Mouse (Mus musculus) liver, embryonic 12.5 days (tissue): ENCODE data around the gene Srp14. TPM values are rescaled to one million over a fixed set of nuclear protein-coding genes. Genes with fewer than 3 reads are reported as not detected.

Experiments
- ATAC-seq: fragments of 200-750 bp; cut with Nextera tagmentation; 2 replicates; pipeline ENCODE4 v1.8.0; 2017; ENCODE audit warnings: moderate number of reproducible peaks, mild to moderate bottlenecking, moderate library complexity
- H3K27ac ChIP-seq: fragments of 300-500 bp; sonication (generic); 2 replicates; pipeline ENCODE4 v1.5.1; 2016; ENCODE audit warnings: mild to moderate bottlenecking
- H3K27me3 ChIP-seq: fragments of 300-500 bp; sonication (generic); replicated peaks from 2 replicates; pipeline ENCODE4 v1.6.1; 2016; ENCODE audit warnings: mild to moderate bottlenecking, moderate library complexity
- H3K36me3 ChIP-seq: fragments of 300-500 bp; sonication (generic); 2 replicates; pipeline ENCODE4 v1.6.1; 2016; ENCODE audit warnings: mild to moderate bottlenecking, moderate library complexity
- H3K4me1 ChIP-seq: fragments of 300-500 bp; sonication (generic); 2 replicates; pipeline ENCODE4 v1.6.1; 2016
- H3K4me2 ChIP-seq: fragments of 300-500 bp; sonication (generic); 2 replicates; pipeline ENCODE4 v1.6.1; 2016; ENCODE audit warnings: mild to moderate bottlenecking, moderate library complexity
- H3K4me3 ChIP-seq: fragments of 300-500 bp; sonication (generic); 2 replicates; pipeline ENCODE4 v1.5.1; 2016; ENCODE audit warnings: mild to moderate bottlenecking, moderate library complexity
- H3K9ac ChIP-seq: fragments of 300-500 bp; sonication (generic); 2 replicates; pipeline ENCODE4 v1.6.1; 2016; ENCODE audit warnings: mild to moderate bottlenecking, moderate library complexity
- H3K9me3 ChIP-seq: fragments of 300-500 bp; sonication (generic); replicated peaks from 2 replicates; pipeline ENCODE4 v1.6.1; 2016; ENCODE audit warnings: mild to moderate bottlenecking, moderate library complexity
- WGBS: fragments of 180-500 bp; shearing (Covaris S2); methylation state at CpG from one replicate; pipeline ENCODE4 v1.1.7; 2016; ENCODE audit not compliant: insufficient replicate concordance; 5-methylcytosine and 5-hydroxymethylcytosine counted together
- polyA plus RNA-seq: library from polyadenylated mRNA; unstranded; fragments of >200 nt; fragmentation: Nextera tagmentation; extraction: Ambion mirVana; gene quantifications from 2 replicates; pipeline ENCODE4 v1.2.1, GENCODE M21; 2016

The Srp14 gene
- polyA plus RNA-seq: 130 TPM in 2 replicates

GRCm38 (mm10) chr2:118479550-118479909 lies at the start of gene Srp14:
Gene Srp14, minus strand, starts transcription at chr2:118479711.
- H3K4me1 ChIP-seq: peaks cover 31% of the 10 kb centered on the region
- H3K9me3 ChIP-seq: no peaks in the 10 kb centered on the region
- WGBS: under 1% methylated on average over 35 of the region's 35 CpGs
- H3K9ac ChIP-seq: peak within 1 kb of the TSS; percentile 91
- peak within 1 kb of the TSS; percentile 88 for H3K4me2 ChIP-seq
- peaks cover 34% of the 10 kb centered on the region for H3K36me3 ChIP-seq
- H3K27ac ChIP-seq: peak within 1 kb of the TSS; percentile 90
- 0 out of 2 replicates have a peak, but pooled peaks cover 3% of the 10 kb centered on the region for H3K27me3 ChIP-seq
- ATAC-seq: peak; percentile 92
- peak within 1 kb of the TSS; percentile 88 for H3K4me3 ChIP-seq

DNA sequence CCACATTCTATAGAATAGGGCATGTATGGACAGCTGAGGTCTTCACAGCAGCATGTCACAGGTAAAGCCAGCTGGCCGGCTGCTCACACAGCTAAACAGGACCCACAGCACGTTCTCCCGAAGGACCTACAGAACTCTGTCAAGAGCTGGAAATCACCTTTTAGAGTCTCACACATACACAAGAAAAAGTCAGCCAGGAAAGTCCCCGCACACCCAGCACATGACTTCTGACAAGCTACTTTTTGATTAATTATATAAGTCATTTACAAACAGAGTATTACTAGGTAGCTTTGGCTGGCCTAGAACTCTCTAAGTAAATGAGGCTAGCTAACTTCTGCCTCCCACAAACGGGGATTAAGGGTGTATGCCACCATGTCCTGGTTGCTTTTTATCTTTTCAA lies 47.0 kb upstream of the Srp14 start:
- Histone ChIP-seq H3K27ac (no peak overlapping the region), H3K9ac (no peak overlapping the region), H3K27me3 (no peaks in the 10 kb centered on the region), H3K4me2 (no peak overlapping the region), H3K36me3 (no peaks in the 10 kb centered on the region), H3K4me3 (no peak overlapping the region), H3K9me3 (no peaks in the 10 kb centered on the region), H3K4me1 (peaks cover 32% of the 10 kb centered on the region)
- 75% methylated on average over 5 of the region's 5 CpGs for WGBS
- no peak for ATAC-seq

GRCm38 (mm10) chr2:118524811-118525210 lies 45.3 kb upstream of the Srp14 start:
- WGBS: 59% methylated on average over 3 of the region's 3 CpGs
- ATAC-seq: no peak
- Histone ChIP-seq H3K4me2 (no peak overlapping the region), H3K4me1 (peaks cover 35% of the 10 kb centered on the region), H3K27ac (no peak overlapping the region), H3K27me3 (no peaks in the 10 kb centered on the region), H3K36me3 (no peaks in the 10 kb centered on the region), H3K9me3 (no peaks in the 10 kb centered on the region), H3K9ac (no peak overlapping the region), H3K4me3 (no peak overlapping the region)

- WGBS: 47% methylated on average over 5 of the region's 5 CpGs
- H3K4me3 ChIP-seq: no peak overlapping the region
Observed at GRCm38 (mm10) chr2:118523163-118523730, 43.7 kb upstream of the Srp14 start.

GRCm38 (mm10) chr2:118522265-118522664 lies 42.8 kb upstream of the Srp14 start:
- Histone ChIP-seq H3K27ac (0 out of 2 replicates have a peak overlapping the region, but pooled peaks have one; percentile 51), H3K36me3 (no peaks in the 10 kb centered on the region)

More at GRCm38 (mm10) chr2:118523163-118523730, 43.7 kb upstream of the Srp14 start:
- no peaks in the 10 kb centered on the region for H3K36me3 ChIP-seq
- H3K9ac ChIP-seq: no peak overlapping the region
- H3K9me3 ChIP-seq: no peaks in the 10 kb centered on the region
- ATAC-seq: no peak
- peaks cover 30% of the 10 kb centered on the region for H3K4me1 ChIP-seq
- no peaks in the 10 kb centered on the region for H3K27me3 ChIP-seq
- no peak overlapping the region for H3K27ac ChIP-seq
- H3K4me2 ChIP-seq: no peak overlapping the region

DNA sequence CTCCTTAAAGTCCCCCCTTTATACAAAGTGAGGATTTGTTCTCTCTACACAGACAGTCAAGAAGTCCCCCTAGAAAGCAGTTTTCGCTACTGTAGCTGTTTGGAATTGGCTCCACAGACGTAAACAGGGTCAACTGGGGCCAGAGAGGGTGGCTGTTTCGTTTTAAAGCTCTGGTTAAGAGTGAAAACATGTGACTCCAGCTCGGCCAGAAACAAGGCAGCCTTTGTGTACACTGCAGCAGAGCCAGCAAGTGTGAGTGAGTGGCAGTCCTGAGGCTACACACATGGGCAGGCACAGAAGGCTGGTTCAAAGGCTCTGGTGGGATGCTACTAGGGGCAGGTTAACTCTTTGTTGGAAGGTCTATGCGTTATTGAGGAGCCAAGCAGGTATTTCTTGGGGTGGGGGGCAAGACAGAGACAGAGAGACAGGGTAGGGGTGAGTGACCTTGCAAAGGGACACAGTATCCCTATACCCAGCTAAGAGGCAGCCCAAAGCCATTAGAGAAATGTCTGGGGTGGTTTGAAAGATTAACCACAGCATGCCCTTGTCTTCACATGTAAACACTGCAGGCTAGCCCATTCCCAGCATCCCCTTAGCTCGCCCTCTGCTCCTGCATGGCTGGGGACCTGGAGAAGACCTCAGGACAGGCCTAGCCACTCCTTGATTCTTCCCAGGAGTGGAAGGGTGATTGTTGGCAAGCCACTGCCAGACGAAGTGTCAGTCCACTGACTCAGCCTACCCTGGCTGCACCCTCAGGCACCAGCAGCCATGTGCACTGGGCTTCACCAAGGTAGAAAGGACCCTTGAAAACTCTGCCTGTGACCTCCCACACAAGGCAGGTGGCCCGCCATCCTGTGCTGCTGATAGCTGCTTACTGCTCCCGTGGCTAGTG lies 40.8 kb upstream of the Srp14 start:
- Histone ChIP-seq H3K9me3 (no peaks in the 10 kb centered on the region), H3K4me3 (no peak overlapping the region), H3K27ac (peak overlapping the region; percentile 45; the same call in 1 of the 2 replicates), H3K4me1 (peaks cover 30% of the 10 kb centered on the region), H3K36me3 (no peaks in the 10 kb centered on the region), H3K9ac (no peak overlapping the region), H3K4me2 (no peak overlapping the region; the same call in 1 of the 2 replicates), H3K27me3 (no peaks in the 10 kb centered on the region)
- peak; percentile 51 for ATAC-seq
- 25% methylated on average over 9 of the region's 9 CpGs for WGBS

More at GRCm38 (mm10) chr2:118522265-118522664, 42.8 kb upstream of the Srp14 start:
- ATAC-seq: peak; percentile 47; the same call in 1 of the 2 replicates
- WGBS: 0% methylated on average over 2 of the region's 2 CpGs
- H3K9me3 ChIP-seq: no peaks in the 10 kb centered on the region
- H3K9ac ChIP-seq: no peak overlapping the region
- peaks cover 30% of the 10 kb centered on the region for H3K4me1 ChIP-seq
- no peak overlapping the region for H3K4me2 ChIP-seq
- H3K27me3 ChIP-seq: no peaks in the 10 kb centered on the region
- no peak overlapping the region for H3K4me3 ChIP-seq

DNA sequence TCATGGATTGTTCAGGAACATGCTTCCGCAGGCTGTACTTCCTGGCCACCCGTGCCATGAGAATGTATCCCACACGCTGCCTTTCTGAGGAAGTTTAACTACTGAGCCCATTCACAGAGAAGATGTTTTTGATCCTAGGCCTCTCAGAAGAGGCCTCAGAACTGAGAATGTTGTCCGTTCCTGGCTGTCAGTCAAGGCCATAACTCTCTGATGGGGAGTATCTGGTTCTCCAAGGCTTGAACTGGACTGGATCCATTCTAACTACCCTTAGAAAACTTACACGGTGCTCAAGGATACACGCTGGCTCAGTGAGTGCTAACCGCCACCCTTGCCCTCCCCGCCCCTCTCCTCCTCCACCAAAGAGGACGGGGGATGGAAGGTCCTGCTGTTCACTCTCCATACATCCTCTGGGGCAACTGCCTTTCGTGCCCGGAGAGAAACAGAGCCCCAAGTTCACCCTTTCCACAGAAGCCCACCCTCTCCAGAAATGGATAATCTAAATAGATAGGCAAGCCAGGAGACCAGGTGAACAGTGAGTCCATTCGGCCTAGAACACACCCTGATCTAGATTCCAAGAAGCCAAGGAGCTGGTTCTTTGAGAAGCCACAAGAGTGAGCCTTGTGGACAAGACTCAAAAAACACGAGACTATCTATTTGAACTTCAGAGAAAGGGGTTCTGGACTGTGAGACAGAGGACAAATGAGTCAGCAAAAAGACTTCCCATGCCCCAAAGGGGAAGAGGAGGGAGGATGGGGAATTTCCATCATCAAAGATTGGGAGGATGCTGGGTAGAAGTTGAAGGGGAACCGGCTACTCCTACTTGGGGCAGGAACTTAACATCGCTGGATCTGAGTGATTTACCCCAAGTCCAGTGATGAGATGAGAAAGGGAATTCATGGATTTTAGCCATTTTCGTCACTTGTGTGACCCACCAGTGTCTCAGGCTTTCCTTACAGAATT lies 33.2 kb upstream of the Srp14 start:
- no peaks in the 10 kb centered on the region for H3K36me3 ChIP-seq
- H3K27me3 ChIP-seq: no peaks in the 10 kb centered on the region
- no peak overlapping the region for H3K27ac ChIP-seq
- no peak overlapping the region for H3K9ac ChIP-seq
- no peak overlapping the region for H3K4me3 ChIP-seq
- H3K9me3 ChIP-seq: no peaks in the 10 kb centered on the region
- H3K4me2 ChIP-seq: no peak overlapping the region
- ATAC-seq: no peak
- 54% methylated on average over 16 of the region's 16 CpGs for WGBS
- H3K4me1 ChIP-seq: peaks cover 4% of the 10 kb centered on the region; the same call in 1 of the 2 replicates

DNA sequence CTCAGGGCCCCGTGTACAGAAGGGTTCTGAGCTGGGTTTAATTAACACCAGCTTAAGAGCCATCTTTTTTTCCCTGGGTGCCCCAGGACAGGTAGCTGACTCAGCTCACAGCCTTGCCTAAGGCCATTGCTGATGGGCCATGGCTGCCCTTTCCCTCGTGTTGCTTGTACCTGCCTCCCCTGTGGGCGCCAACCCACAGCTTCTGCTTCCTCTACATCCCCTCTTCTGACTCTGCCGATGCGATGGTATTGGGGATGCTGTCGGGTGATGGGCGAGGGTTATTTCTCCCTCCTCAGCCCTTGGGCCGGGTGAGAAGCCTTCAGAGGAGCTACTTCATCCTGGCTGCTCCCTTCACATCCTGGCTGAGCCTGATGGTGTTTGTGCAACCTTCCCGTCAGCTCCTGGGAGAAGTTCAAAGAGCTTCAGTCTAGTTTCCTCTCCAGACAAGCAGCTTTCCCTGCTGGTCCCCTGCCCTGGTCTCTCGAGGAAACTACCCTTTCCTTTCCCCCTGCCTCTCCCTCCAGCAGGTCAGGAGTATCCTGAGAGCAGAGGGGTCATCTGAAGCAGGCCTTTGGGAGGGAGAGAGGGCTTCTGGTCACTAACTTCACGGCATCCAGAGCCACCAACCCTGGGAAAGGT lies 32.4 kb upstream of the Srp14 start:
- no peak overlapping the region for H3K4me3 ChIP-seq
- H3K36me3 ChIP-seq: no peaks in the 10 kb centered on the region
- no peak overlapping the region for H3K27ac ChIP-seq
- WGBS: 40% methylated on average over 11 of the region's 11 CpGs
- H3K9ac ChIP-seq: no peak overlapping the region
- H3K4me1 ChIP-seq: peaks cover 4% of the 10 kb centered on the region; the same call in 1 of the 2 replicates
- no peak for ATAC-seq
- H3K27me3 ChIP-seq: no peaks in the 10 kb centered on the region
- H3K4me2 ChIP-seq: no peak overlapping the region
- H3K9me3 ChIP-seq: no peaks in the 10 kb centered on the region

DNA sequence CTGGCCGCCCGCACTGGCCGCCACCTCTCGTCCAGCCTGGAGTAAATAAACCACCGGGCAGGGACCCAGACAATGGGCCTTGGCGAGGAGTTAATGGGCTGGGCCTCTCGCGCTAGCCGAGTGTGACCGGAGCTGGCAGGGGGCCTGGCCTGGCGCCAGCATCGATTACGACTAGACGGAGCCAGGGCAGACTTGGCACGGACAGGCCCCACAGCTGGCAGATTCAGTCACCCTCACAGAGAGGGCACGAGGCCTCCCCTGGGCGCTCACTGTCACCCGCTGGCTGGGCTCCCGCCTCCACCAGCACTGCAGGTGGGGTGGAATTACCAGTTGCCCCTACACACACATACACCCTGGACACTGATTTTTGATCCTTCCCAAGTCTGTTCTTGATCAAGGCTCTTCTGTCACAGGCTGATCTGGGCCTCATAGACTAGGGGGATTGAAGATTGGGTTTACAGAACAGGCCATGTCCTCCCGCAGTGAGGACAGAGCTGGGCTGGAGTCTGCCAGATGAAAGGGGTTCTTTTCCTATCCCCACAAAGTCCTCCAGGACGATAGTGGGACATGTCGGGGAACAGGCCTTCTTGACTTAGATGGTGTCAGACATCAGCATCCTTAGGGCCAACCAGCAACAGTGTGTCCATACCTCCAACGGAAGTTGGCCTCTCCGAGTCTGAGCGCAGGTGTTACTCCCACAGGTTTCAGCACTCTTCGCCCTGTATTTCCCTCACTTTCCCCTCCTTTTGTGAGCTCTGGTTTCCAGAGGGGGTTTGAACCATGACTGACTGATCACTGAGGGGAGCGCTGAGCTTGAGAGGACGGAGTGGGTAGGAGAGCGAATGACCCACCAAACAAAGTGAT lies 31.2 kb upstream of the Srp14 start:
- WGBS: 68% methylated on average over 29 of the region's 29 CpGs
- Histone ChIP-seq H3K4me3 (no peak overlapping the region), H3K36me3 (no peaks in the 10 kb centered on the region), H3K9me3 (no peaks in the 10 kb centered on the region), H3K27ac (no peak overlapping the region), H3K4me1 (peaks cover 4% of the 10 kb centered on the region; the same call in 1 of the 2 replicates), H3K4me2 (no peak overlapping the region), H3K27me3 (no peaks in the 10 kb centered on the region), H3K9ac (no peak overlapping the region)
- ATAC-seq: no peak

- peaks cover 4% of the 10 kb centered on the region; the same call in 1 of the 2 replicates for H3K4me1 ChIP-seq
- no peaks in the 10 kb centered on the region for H3K27me3 ChIP-seq
- no peak overlapping the region for H3K27ac ChIP-seq
- no peaks in the 10 kb centered on the region for H3K9me3 ChIP-seq
- no peak overlapping the region for H3K4me3 ChIP-seq
- H3K4me2 ChIP-seq: no peak overlapping the region
- no peak for ATAC-seq
- H3K36me3 ChIP-seq: no peaks in the 10 kb centered on the region
- 74% methylated on average over 8 of the region's 8 CpGs for WGBS
- H3K9ac ChIP-seq: no peak overlapping the region
Observed at GRCm38 (mm10) chr2:118509688-118510446, 30.4 kb upstream of the Srp14 start.
